Mouse (Mus musculus) c-Kit-positive CD71-positive TER-119-negative erythroid progenitor cells, embryonic 14.5 days (primary cell): ENCODE measurements around the gene Fetub.
"Not testable (repeated sequence)": the region's sequence is repeated elsewhere in the genome, so short reads cannot be mapped to it uniquely, and the experiment has no call there.

Source experiments
- DNase-seq: peaks from one replicate; pipeline ENCODE4 v3.0.0-alpha.2; 2013; ENCODE audit warnings: low read depth

Gene Fetub

DNA sequence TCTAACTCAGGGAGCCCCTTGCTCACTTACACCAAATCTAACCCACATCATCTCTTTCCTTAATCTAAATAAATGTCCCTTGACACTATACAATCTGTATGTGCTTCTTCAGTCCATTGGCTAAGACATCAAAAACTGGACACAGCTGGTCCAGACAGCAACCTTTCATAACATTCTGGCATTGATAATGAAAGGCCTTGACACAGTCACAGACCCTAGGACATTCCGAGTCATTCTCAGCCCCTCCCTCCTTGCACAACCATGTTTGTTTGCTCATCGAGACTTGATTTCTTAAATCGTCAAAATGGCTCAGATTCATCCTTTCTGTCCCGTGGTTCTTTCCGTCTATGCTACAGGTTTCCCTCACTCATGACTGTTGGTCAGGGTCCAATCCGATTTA is 8.8 kb upstream of the Fetub start:
- DNase-seq: no peak

DNA sequence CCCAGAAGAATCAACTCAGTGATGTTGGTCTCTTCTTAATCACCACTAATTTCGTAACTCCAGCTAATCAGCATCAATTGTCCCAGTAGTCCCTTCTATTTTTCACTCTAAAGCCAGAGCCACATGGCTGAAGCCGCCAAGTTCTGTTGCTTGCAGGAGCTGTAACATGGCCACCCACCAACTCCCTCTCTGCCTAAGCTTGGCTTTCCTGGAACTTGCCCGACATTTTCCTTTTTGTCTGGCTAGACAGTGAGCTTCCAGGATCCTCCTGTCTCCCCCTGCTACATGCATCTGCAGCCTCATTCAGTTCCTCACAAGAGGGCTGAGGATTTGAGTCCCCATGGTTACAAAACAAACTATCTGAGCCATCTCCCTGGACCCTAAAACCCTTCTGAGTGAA is 6.1 kb upstream of the Fetub start:
- DNase-seq: no peak

DNA sequence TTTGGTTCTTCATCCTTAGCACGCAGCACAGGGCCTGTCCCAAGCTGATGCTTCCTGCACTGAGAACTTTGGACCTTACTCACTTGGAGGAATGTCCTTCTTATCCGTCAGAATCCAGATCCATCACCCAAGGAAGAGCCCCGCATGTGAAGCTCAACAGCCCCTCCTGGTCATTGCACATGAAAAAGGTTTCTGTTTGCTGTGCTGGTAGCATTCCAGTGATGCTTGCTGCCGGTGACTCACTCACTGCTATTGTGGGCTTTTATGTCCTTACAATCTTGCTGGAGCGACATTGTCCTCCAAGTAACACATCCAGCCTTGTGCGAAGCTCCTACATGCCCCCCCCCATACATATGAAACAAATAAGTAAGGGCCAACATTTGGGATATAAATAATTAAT is 5.2 kb upstream of the Fetub start:
- DNase-seq: no peak

DNA sequence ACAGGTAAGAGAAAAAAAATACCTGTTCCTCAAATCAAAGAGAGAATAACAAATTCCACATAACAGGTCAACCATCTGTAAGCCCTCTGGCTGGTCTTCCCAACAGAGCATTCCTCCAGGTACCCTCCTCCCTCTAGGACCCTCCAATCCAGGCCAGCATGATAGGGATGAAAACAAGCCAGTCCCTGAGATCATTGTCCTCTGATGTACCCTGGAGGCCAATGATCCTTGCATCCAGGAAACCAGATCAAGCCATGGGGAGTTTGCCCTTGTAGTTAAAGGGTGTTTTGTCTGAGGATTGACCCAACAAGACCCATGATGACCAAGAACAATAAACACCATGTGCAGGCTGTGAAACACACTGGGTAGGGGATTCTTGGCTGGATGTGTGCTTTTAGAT is 3.9 kb upstream of the Fetub start:
- no peak for DNase-seq

DNA sequence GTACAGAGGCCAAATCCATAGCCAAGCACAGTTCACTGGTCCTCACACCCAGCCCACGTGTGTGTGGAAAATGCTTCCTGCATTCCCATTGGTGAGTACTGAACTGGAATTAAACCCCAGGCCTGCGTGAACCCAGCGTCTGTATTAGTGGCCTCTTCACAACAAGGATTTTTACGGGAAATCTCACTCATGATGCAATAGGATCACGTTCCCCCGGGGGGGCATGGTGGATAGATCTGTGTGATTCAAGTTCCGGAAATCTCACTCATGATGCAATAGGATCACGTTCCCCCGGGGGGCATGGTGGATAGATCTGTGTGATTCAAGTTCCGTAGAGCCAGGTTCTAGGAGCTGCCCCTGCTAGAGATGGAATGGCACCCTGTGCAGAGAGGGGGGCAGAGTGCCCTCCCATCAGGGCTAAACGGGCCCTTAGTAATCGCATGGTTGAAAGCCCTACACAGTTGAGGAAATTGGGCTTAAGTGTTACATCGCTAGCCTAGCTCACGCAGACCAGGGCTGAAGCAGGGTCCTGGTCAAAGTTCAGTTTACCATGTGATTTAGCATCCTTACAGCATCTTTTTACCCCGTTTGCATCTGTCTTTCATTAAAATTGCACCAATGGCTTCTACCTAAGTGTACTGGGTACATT is 654 bp downstream of the Fetub start:
- no peak for DNase-seq

DNA sequence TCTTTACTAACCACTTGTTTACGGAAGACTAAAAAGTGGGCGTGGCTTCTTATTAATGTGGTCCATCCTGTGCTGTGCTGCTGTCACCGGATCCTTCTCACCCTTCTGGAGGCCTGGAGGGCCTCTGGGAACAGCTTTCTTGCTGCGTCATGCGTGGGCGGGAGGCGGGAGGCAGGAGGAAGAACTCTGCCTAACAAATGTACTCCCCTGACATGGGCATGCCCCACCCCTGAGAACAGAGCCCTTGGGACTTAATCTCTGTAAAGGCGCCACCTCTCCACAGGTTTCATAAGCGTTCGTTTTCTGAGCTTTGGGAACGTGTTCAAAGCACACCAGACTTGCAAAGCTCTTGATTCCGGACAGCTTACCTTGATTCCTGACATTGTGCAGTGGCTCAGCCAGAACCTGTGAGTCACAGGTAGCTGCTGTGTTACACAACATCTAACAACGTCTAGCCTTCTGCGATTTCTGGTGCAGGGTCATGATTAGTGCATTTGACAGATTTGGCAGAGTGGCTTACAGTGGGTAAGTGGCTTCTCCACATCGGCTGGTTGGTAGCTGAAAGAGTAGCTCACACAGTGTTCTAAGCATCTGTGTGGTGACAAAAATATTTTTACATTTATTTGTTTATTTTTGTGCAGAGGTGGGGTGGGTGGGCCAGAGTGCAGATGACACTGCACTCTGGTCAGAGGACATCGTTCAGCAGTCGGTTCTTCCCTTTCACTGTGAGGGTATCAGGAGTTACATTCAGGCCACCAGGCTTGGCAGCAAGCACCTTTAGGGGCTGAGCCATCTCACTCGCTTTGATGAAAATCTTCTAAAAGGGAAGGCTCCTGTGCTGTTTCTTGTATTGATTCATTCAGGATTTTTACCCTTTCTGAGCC is 2.1 kb downstream of the Fetub start:
- no peak for DNase-seq

DNA sequence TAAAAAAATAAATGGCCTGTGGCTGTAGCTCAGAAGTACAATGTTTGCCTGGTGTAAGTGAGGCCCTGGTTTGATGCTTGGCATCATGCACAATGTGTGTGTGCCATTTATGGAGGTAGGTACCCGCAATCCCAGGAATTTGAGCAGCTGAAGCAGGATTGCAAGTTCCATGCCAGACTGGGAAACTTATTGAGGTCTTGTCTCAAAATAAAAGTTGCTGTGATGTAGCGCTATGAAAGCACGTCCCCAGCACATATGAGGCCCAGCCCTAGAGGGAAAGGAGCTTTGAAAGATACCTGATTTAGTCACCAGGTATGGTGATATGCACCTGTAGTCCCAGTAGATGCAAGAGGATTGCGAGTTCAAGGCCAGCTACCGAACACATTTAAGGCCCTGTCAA is 3.6 kb downstream of the Fetub start:
- no peak for DNase-seq

DNA sequence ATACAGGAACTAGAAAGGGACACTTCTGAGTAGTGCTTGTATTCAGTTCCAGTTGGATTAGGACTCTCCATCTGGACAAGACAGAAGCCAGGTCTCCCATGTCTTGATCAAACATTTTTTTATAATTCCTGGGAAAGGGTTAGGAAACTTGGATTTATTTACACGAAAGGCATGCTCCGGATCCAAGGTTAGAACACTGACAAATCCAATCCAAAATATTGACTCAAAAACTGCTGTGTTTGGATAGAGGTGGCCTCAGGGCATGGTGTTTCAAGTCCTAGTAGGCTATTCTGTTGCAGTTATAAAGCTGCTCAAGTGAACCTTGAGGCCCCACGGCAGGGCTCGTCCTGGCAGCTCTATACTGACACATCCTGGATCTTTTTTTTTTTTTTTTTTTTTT is 4.3 kb downstream of the Fetub start:
- DNase-seq: no peak

DNA sequence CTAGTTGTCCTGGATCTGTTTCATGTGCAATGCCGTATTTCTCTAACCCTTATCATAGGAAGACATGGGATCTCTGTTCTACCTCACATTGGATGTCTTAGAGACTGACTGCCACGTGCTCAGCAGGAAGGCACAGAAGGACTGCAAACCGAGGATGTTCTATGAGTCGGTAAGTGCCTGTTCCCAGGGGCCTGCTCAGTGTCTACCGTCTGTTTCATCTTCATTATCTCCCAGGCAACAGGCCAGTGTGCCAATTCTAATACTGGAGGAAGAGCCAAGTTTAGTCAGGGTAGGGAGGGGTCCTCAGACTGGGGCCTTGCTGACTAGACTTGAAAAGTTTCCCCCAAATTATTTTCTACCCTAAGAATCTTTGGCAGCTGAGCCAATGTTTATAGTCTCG is 11.4 kb downstream of the Fetub start:
- no peak for DNase-seq

DNA sequence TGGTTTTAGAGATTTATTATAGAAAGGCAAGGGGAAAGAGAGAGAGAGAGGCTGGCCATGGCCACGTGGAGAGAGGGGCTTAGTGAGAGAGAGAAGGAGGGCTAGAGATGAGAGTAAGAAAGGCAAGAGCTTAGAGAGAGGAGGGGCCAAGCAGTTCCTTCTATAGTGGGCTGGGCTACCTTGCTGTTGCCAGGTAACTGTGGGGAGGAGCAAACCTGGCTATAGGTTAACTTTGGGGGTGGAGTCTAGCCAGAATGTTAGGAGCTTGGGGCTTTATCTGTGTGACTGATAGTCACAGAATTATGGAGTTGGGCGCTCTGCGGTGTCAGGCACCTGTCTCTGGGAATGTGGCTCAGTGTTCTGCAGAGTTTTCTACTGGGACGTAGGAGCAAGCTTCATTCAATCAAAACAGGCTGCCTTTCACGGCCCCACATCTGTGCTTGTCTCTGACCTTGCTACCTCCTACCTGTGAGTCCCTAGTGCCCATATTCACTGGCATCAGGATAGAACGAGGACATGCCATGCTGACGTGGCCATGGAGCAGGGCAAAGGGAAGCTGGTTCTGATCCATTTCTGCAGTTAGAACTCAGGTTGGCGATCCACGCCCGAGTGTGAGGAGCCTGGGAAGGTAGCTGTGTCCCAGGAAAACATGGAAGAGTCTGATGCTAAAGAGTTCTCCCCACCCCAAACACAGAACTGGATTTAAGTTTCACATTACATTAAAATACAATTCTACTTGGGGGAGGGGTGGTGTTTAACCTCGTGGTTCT is 13.5 kb downstream of the Fetub start:
- DNase-seq: no peak

DNA sequence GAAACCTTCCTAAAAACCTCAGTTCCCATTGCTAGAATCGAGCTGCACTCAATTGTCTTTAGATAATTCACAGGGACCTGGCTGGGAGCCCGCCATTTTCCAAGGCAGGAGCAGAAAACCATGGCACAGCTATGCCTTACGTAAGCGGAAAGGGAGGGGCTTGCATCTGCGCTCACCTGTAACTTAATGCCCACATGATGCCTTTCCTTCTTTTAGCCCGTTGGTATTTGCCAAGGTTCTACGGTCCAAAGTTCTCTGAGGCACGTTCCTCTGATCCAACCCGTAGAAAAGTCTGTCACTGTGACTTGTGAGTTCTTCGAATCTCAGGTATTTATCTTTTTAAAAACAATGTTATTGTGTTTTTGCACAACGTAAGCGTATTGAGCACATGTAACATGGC is 19.5 kb downstream of the Fetub start:
- DNase-seq: no peak

DNA sequence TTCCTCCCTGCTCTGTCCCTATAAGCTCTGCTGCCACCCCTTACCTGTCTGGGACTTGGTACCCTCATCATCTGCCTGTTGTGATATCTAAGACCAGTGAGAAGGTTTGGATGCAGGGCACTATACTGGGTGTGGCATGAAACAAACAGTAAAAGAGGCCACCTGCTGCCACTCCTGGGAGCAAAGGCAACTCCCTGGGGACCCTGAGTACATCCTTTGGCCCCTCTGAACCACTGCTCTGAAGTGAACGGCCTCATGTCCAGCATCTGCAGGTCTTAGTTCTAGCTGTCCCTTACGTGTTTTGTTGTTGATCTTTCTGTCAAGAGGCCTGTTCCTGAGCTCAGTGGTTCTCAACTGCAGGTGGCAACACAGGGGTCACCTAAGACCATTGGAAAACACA is 20.4 kb downstream of the Fetub start:
- no peak for DNase-seq

DNA sequence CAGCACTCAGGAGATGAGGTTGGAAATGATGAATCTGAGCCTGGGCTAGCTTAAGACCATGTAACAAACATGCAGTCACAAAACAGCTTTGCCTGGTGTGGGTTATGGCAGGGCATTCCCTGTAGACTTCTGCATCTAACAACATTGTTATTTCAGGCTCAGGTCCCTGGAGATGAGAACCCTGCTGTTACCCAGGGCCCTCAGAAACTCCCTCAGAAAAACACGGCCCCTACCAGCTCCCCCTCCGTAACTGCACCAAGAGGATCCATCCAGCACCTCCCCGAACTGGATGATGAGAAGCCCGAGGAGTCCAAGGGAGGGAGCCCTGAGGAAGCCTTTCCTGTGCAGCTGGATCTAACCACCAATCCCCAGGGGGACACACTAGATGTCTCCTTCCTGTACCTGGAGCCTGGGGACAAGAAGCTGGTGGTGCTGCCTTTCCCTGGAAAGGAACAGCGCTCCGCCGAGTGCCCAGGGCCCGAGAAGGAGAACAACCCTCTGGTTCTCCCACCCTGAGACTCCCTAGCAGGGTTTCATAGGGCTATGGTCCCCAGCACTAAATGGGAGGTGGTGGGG is 21.1 kb downstream of the Fetub start:
- DNase-seq: no peak

DNA sequence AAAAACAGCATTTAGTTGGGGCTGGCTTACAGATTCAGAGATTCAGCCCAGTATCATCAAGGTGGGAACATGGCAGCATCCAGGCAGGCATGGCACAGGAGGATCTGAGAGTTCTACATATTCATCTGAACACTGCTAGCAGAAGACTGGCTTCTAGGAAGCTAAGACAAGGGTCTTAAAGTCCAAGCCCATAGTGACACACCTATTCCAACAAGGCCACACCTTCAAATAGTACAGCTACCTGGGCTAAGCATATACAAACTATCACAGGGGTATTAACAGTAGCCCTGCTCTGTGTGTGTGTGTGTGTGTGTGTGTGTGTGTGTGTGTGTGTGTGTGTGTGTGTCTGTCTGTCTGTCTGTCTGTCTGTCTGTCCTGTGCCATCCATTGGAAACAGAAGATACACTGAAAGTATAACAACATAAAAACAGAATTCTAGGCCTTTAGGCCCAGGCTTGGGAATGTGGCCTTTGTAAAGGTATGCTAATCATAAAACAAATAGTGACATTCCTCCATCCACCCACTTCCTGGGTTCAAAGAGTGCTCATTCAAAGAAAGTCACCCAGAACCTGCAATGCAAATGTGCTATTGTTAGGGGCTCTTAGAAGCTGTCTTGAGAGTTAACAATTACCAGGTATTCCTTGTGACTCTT is 23.8 kb downstream of the Fetub start:
- DNase-seq: not testable (repeated sequence)

DNA sequence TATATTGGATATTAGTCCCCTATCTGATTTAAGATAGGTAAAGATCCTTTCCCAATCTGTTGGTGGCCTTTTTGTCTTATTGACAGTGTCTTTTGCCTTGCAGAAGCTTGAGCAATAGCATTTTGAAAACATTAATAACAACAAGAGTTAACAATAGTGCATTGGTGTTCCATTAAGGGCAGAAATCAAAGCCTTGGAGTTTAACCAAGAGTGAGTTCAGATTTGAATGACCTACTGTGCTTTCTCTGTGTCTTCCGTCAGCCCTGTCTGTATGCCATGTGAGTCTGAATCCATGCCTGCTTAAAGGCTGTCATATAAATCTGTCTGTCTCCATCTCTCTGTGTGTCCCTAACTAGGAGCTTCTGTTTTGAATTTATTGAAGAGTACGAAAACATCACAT is 29.2 kb downstream of the Fetub start:
- no peak for DNase-seq

DNA sequence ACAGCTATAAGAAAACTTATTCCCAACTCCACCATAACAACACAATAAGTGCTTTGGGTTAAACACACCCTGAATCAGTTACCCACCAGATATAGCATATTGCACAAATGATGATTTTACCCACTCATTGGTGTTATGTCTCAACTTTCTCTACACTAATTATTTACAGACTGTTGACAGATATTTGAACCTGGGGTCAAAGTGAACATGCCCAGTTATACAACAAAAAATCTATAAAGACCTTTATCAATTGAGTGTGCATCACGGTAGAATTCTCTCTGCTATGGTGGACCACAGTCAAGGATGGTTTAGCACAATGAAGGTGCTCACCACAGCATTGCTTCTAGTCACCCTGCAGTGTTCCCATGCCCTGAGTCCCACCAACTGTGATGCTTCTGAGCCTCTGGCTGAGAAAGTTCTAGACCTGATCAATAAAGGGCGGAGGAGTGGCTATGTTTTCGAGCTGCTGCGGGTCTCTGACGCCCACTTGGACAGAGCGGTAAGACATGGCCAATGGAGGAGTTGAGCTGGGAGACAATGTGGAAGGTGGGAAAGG is 32.8 kb downstream of the Fetub start, which contains the start of gene Hrg:
Hrg (plus strand) TSS at position 233 of the 556 bp plus-strand sequence.
- no peak for DNase-seq

DNA sequence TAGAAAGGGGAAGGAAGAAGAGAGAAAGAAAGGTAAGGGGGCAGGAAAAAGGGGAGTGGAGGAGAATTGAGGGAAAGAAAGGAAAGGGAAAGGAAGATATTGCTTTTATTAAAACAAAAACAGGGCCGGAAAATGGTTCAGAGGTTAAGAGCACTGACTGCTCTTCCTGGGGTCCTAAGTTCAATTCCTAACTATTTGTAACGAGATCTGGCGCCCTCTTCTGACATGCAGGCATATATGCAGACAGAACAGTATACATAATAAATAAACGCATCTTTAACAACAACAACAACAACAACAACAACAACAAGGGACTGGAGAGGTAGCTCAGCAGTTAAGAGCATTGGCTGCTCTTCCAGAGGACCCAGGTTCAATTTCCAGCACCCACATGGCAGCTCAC is 34.9 kb downstream of the Fetub start:
- DNase-seq: no peak

DNA sequence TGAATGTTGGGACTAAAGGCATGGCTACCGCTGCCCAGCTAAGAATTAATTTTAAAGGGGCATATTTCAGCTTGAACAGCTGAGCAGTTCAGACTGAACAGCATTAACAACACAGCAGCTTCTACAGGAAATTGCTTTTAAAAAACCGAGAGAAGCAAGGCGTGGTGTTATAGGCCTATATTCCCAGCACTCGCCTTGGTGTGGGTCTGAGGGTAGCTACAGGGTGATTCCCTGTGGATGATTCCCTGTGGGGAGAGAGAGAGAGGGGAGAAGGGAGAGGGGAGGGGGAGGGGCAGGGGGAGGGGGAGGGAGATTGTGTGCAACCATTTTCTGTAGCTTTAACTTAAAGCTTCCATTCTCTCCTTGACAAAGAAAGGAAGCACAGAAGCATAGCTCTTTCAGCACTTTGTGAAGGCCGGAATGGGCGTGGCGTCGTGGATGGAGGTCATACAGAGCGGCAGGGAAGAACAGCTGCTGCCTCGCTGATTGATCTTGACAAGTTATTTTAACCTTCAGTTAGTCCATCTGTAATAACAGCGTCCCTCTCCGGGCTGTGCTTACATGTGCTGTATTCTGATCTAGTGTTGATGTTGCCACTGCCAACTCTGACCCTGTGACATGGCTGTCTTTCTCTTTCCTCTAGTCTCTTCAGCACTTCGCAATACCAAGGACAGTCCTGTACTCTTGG is 37.4 kb downstream of the Fetub start:
- DNase-seq: no peak

DNA sequence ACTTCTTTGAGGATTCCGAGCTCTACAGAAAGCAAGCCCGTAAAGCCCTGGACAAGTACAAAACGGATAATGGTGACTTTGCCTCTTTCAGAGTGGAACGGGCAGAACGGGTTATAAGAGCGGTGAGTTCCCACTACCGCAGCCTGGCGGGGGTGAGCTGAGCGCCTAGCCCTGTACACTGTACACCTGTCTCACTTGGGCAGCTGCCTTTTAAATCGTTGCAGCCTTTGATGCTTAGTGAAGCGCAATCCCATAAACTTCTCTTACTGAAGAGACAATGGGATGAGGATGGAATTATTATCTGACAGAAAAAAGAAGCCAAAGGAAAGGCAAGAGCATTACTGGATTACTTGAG is 37.9 kb downstream of the Fetub start:
- DNase-seq: no peak

DNA sequence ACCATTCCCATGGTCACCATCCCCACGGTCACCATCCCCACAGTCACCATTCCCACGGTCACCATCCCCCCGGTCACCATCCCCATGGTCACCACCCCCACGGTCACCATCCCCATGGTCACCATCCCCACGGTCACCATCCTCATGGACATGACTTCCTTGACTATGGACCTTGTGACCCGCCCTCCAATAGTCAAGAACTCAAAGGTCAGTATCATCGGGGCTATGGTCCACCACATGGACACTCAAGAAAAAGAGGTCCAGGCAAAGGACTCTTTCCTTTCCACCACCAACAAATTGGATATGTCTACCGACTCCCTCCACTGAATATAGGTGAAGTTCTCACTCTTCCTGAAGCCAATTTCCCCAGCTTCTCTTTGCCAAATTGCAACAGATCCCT is 42.9 kb downstream of the Fetub start:
- no peak for DNase-seq

DNA sequence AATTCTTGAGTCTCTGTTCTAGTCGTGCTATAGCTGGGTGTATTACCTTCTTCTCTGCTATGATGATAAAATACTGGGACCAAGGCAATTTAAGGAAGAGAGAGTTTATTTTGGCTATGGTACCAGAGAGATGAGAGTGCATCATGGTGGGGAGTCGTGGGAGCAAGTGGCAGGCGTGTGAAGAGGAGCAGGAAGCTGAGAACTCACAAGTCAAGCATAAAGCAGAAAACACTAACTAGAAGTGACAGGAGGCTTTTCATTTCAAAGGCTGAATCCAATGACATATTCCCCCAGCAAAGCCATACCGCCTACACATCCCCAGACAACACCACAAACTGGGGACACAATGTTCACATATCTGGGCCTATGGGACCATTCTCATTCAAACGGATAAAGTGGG is 44.1 kb downstream of the Fetub start:
- no peak for DNase-seq
